Mouse (Mus musculus) retina, postnatal 1 day (tissue): ENCODE results near the gene Fam81a.

Experiments
- DNase-seq: peaks from one replicate; pipeline ENCODE4 v3.0.0-alpha.2; 2012

Fam81a gene

GRCm38 (mm10) chr9:70108151-70108550 is 34.2 kb downstream of the Fam81a start:
- no peak for DNase-seq

- no peak for DNase-seq
These were observed 36.8 kb downstream of the Fam81a start for GRCm38 (mm10) chr9:70105573-70105972.

GRCm38 (mm10) chr9:70103106-70103505 is 39.3 kb downstream of the Fam81a start:
- no peak for DNase-seq

- DNase-seq = no peak
These were observed 44.8 kb downstream of the Fam81a start for GRCm38 (mm10) chr9:70097542-70097941.

GRCm38 (mm10) chr9:70095016-70095415 is 47.3 kb downstream of the Fam81a start:
- no peak for DNase-seq

- DNase-seq = no peak
These were observed 51.8 kb downstream of the Fam81a start for GRCm38 (mm10) chr9:70090541-70090940.

- no peak for DNase-seq
These were observed 53.6 kb downstream of the Fam81a start for GRCm38 (mm10) chr9:70088786-70089096.

- no peak for DNase-seq
These were observed 54.1 kb downstream of the Fam81a start for GRCm38 (mm10) chr9:70088041-70088785.

GRCm38 (mm10) chr9:70087379-70087778 is 55.0 kb downstream of the Fam81a start:
- no peak for DNase-seq

GRCm38 (mm10) chr9:70086091-70086490 is 56.3 kb downstream of the Fam81a start:
- DNase-seq = no peak

- peak; percentile 63 for DNase-seq
These were observed 58.3 kb downstream of the Fam81a start for GRCm38 (mm10) chr9:70084107-70084506.

- no peak for DNase-seq
These were observed 59.8 kb downstream of the Fam81a start for GRCm38 (mm10) chr9:70082357-70083204.

- no peak for DNase-seq
These were observed 60.6 kb downstream of the Fam81a start for GRCm38 (mm10) chr9:70081767-70082166.

- peak; percentile 30 for DNase-seq
These were observed 61.4 kb downstream of the Fam81a start for GRCm38 (mm10) chr9:70080976-70081375.

- DNase-seq = no peak
These were observed 62.1 kb downstream of the Fam81a start for GRCm38 (mm10) chr9:70080027-70080800.

GRCm38 (mm10) chr9:70078034-70078433 is 64.3 kb downstream of the Fam81a start:
- DNase-seq = no peak

- no peak for DNase-seq
These were observed 65.2 kb downstream of the Fam81a start for GRCm38 (mm10) chr9:70077170-70077569.

- no peak for DNase-seq
These were observed 70.0 kb downstream of the Fam81a start for GRCm38 (mm10) chr9:70072387-70072786.

- no peak for DNase-seq
These were observed 72.4 kb downstream of the Fam81a start for GRCm38 (mm10) chr9:70069961-70070435.

GRCm38 (mm10) chr9:70067497-70067896 is 74.9 kb downstream of the Fam81a start:
- no peak for DNase-seq

GRCm38 (mm10) chr9:70062012-70062411 is 80.3 kb downstream of the Fam81a start:
- DNase-seq = no peak

- DNase-seq = peak; percentile 59
These were observed 88.9 kb downstream of the Fam81a start for GRCm38 (mm10) chr9:70053411-70053810.

- DNase-seq = no peak
These were observed 89.6 kb downstream of the Fam81a start for GRCm38 (mm10) chr9:70052730-70053129.
